Mouse (Mus musculus): ENCODE data around the gene Fam71a.

Fam71a gene

DNA sequence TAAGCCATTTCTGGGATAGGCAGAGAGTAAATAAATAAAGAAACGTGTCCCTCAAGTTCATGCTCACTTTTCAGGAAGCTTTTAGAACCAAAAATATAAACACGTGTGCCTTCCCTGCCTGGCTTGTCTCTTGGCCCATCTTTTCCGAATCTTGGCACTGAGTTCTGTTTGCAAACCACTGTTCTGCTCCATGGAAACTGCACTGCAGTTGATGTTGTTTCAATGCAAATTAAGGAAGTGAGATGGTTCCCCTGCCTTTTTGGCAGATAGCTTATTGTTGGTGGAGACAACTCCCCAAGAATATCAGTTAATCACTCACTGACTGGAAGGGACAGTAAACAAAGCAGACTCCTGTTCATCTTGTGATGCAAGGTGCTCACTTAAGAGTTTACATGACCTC, 41.9 kb downstream of the Fam71a start:
- no peak for DNase-seq (ENCODE audit: low read depth, low spot score)

DNA sequence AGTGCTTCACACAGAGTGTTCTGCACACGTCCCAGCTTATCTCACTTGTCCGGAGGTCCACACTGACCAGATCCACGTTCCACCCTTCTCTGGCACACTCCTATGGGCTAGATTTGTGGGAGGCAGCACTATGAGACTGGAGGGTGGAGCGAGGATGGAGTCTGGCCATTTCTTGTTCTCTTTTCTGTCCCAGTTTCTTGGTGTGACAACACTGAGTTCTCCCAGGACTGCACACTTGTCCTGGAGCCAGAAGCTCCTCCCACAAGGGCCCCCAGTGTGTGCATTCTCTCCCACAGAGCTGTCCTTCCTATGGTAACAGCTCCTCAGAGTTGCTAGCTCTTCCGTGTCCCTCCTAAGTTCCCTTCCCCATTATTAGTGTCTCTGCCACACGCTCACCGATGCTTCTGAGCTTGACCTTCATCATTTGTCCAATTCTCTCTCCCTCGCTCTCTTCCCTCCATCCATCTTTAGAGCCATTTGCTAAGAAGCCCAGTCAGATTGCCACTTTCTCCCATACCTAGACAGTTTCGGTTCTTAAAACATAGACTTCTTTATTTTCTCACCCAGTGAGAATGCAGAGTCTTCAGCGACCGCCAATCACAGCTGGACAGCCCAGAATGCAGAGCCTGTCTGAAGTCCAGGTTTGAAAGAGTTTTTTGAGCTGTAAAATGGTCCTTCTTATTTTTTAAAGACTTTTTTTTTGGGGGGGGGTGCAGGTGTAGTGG, 48.9 kb downstream of the Fam71a start:
- no peak for DNase-seq (ENCODE audit: low read depth, low spot score)

DNA sequence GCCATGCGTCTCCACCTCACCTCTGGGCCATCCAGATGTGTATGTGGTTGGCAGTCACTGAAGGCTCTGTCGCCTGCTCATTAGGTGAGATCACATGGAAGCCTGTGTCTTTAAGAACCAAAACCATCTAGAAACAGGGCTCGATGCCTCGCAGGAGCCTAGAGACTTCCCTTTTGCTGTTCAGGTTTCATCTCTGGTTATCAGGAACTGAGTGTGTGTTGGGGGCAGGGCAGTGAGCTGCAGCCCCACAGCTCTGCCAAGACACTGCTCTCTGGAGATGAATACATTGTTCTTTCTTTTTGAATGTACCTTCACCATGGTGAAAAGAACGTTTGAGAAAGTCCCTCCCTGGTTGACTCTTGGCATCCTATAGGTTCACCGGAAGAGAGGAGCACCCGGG, 49.7 kb downstream of the Fam71a start:
- DNase-seq (ENCODE audit: low read depth, low spot score): no peak

All from WW6 (cell line).